Mouse (Mus musculus) left cerebral cortex, adult 9 months (tissue): ENCODE measurements around the gene Mmp27.

Experiments
- DNase-seq, 2 experiments: peaks; one replicate each; pipeline ENCODE4 v3.0.0; 2022; ENCODE audit warnings: low spot score in 2 of 2

Gene Mmp27

DNA sequence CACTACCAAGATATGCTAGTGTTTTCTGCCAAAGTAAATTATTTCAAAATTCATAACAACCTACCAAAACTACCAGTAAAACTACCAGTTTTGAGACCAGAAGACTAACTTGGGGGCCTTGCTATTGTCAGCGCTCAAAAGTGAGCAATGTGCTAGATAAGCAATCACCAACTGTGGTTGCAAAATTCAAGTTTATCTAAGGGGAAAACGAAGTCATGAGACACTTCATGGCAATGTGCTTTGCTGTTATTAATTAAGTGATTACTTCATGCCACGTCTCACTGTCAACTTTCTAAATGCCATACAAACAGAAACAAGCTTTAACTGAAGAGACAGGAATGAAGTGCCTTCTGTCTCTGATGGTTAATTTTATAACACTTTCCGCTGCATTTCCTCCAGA lies at the start of gene Mmp27:
Gene Mmp27, plus strand, starts transcription at position 235 of the 400 bp plus-strand sequence.
- no peak for DNase-seq

DNA sequence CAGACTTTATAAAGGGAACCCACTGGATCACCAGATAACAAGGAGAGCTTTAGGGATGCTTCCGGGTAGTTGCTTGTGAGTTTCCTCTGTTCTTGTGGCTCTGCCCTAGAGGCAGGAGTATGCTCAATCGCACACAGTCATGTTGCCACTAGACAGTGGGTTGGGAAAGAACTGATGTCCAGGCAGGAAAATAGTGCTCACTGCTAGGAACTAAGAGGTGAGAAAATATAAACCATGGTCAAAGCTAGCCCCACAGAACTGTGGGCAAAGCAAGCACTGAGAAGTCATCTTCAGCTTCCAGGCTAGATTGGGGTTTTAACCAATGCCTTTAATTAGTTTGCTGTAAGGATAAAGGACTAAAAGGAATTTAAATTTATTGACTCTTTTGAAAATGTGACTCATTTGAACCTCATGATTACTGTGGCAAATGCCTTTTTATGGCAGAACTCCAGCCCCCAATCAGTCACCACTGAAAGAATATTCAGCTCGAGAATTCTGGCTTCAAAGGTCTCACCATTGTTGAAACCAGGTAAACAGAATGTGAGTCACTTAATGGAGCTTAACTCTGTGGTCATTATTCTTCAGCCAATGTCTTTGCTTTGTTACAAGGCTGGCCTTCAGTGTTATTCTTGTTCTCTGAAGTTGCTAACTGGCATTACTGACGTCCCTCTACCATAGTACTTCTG lies 44.8 kb upstream of the Mmp27 start:
- no peak for DNase-seq

DNA sequence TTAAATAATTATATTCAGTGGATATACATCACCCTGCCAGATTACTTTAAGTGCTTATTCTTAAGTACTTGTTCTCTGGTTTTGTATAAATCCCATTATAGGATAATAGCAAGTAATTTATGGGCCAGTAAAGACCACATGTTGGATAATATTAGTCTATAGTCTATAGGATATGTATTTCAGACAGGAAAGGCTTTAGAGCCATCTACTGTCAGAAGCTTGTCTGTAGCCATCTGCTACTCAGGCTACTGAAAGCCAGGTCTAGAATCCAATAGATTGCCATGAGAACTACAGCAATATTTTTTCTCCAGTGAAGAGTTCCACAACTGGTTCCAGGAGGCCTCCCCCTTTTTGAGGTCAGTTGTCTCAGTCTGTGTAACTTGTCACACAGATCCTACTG lies 28.4 kb upstream of the Mmp27 start:
- no peak for DNase-seq

DNA sequence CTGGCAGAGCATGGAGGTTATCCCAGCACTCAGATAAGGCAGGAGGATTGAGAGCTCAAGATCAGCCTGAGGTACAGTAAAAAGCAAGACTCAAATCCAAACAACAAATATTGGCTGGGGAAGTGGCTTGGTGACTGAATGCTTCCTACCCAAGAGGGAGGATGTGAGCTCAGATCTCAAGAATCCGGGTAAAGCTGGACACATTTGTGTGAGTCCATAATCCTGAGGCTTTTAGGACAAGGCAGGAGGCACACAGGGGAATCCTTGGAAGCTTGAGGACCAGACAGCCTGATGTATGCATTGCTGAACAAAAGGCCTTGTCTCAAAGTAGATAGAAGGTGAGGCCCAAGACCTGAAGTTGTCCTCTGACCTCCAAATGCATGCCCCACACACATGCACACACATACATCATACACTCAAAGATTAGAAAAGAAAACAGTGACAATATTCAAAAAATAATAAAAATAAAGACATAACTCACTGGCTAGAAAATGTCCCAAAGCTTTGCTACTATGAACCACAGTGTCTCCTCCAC lies 26.2 kb upstream of the Mmp27 start:
- no peak for DNase-seq

DNA sequence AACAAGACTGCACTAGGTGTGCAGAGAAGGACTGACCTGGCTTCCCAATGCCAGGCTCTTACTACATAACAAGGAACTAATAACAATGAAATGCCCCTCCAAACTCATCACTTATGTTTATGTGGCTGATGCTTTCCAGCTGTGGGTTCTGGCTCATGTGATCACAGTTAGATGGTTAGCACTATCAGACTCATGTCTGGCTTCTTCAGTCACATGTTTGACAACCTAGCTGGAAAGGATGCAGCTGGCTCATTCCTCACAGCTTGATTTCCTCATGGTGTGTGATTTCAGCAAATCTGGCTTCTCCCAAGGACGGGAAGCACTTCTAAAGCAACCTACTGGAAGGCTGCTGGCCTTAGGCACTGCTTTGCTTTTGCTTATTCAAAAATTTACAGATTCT lies 25.7 kb upstream of the Mmp27 start:
- DNase-seq = no peak

DNA sequence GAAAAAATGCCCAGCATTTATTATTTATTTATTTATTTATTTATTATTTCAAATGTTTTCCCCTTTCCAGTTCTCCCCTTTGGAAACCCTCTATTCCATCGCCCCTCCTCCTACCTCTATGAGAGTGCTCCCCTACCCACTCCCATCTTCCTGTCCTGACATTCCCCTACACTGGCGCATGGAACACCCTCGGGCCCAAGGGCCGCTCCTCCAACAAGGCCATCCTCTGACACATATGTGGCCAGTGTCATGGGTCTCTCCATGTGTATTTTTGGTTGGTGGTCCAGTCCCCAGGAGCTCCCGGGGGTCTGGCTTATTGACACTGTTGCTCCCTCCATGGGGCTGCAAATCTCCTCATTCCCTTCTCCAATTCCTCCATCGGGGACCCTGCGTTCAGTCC lies 25.3 kb upstream of the Mmp27 start:
- DNase-seq = no peak

DNA sequence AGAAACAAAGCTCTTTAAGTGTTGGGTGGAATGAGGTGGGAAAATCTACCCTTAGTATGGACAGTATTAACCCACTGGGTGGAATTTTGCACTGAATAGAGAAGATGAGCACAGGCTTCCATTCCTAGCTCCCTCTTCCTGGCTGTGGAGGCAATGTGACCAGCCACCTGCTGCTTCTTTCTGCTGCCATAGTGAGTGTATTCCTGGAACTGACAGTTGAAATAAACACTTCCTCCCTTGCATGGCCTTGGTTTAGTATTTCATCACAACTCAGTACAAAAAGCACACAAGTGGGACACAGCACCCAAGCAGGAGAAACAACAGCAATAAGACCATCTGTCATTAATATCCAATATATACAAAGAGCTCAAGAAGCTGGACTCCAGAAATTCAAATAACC lies 19.3 kb upstream of the Mmp27 start:
- DNase-seq = no peak

DNA sequence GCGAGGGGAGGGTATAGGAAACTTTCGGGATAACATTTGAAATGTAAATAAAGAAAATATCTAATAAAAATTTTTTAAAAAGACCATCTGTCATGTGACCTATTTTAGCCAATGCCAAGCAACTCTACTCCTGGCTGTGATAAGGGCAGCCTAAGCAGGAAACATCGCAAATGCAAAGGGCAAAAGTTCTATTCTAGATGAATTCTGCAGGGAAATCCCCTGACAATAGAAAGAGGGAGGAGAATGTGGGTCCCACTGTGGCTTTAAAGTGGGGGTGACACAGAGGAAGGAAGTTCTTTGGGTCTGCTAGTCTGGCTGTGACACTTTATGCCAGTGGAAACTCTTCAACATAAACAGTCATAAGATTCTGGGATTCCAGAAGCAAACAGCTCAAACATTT lies 17.7 kb upstream of the Mmp27 start:
- no peak for DNase-seq

DNA sequence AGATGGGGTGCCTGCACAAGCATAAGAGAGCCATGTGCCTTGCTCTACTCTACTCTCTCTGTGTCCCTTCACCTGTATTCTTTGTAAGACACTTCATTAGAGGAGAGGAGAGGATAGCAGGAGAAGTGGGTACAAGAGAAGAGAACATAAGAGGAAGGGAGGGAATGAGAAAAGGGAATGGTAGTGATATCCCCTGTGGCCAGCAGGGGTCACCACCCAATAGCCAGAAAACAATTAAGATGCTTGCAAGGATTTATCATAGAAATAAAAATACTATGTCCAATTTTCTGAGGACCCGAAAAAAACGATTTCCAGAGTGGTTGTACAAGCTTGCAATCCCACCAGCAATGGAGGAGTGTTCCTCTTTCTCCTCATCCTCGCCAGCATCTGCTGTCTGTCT lies 16.8 kb upstream of the Mmp27 start:
- peak in 1 of 2 experiments; percentile 22 for DNase-seq

DNA sequence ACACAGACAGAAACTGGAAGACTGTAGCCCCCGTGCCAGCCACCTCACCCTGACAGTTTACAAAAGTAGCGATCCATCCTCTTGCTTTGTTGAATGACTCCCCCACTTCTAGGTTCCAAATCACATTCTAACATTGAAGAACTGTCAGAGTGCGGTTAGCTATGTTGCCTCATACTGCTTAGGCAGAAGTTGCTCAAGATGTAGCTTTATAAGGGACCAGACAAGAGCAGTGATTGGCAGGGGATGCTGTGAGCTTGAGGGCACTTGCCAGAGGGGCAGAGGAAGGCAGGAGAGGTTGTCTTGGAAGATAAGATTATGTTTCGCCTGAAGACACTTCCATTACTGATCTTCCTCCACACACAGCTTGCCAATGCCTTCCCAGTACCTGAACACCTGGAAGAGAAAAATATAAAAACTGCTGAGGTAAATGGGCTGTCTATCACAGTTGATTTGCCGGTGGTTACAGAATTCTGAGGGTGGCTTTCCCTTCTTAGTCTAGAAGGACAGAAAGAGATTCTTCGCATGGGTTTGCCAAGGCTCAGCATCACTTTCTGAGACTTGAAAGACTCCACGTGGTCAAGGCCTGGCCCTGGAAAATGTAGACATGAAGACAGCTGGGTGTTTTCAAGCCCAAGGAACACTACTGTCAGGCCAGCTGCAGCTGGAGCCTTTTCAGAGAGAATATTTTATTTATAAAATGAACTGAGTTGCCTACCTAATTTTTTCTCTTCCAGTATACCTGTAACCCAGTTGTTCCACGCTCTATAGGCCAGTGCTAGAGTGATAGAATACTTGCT lies 12.8 kb upstream of the Mmp27 start, which contains the start of gene Mmp8:
Gene Mmp8, plus strand, starts transcription at position 236 of the 797 bp plus-strand sequence.
- DNase-seq = no peak

DNA sequence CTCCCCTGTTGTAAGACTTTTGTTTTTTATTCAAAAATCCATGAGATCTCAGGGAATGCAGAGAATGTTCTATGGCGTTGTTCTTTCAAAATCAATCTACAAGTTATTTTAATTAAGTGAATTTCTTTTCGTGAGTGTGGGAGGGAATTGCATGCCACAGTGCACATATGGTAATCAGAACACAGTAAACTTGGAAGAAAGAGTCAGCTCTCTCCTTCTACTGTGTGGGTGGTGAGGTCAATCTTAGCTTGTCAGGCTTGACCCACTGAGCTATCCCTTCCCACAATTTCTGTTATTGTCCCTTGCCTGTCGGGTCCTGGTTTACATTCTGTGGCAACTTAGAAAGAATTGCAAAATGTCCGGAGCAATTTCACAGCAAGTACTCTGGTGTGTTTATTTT lies 11.2 kb upstream of the Mmp27 start:
- no peak for DNase-seq

DNA sequence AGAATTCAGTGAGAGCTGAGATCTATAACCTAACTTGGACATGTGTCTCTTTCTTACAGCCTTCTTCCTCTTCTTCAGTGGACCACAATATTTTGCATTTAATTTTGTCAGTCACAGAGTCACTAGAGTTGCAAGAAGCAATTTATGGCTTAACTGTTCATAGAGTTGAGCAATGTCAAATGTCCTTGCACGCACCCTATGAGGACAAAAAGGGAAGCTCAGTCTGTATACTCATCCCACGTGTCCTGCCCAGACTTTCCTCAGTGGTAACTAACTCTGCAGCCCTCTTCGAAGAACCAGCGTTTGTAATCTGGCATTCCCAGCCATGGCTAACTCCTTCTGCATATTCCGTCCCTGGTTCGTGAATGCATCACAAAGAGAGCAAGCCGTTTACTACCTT lies 3.8 kb upstream of the Mmp27 start:
- DNase-seq = no peak

DNA sequence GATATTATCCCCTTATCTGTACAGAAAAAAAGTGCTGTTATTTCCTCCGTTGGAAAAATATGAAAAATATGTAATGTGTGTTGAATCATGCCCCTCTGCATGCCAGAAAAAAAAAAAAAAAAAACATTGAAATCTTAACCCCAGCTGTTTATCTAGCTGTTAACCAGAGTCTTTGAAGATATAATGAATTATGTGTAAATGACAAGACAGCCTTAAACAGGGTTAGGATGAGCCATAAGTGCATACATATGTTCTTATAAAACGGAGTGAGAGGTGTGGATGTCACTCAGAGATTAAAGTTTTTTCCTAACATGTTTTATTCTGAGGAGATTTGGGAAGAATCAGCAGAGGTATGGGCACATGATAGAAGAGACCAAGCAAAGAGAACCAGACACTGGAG lies 3.3 kb upstream of the Mmp27 start:
- DNase-seq = no peak

DNA sequence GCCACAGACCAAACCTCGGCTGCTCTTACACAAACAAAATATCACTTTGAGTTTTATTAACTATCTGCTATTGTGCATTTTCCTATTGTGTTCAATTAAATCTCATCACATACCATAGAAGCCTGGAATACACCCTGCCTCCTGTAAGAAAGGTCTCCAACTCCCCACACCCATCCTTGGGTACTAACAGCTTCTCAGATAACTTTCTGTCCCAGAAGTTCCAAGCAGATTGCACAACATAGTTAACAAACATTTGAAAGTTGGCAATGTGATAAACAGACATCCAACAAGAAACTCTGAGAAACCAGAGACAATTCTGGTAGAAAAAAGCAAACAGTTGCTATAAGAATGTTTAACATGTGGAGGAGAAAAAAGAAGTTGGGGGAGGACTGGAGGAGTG lies 711 bp upstream of the Mmp27 start:
- no peak for DNase-seq

DNA sequence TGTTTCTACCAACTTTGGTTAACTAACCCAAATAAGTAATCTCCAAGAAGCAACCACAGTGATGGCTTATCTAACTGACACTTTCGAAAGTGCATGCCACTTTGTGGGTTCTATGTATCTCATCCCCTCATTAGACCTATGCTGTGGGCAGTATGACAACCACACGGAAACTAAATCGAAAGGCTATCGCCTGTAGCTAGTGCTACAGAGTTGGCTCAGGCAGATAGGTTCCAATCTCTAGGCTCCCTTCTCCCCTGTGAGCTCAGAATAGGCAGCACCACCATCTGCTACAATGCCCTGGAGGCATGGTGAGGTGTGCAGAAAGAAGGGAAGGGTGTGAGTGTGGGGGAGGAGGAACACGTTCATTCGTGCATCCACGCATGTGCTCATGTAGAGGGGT lies 992 bp downstream of the Mmp27 start:
- DNase-seq = no peak

DNA sequence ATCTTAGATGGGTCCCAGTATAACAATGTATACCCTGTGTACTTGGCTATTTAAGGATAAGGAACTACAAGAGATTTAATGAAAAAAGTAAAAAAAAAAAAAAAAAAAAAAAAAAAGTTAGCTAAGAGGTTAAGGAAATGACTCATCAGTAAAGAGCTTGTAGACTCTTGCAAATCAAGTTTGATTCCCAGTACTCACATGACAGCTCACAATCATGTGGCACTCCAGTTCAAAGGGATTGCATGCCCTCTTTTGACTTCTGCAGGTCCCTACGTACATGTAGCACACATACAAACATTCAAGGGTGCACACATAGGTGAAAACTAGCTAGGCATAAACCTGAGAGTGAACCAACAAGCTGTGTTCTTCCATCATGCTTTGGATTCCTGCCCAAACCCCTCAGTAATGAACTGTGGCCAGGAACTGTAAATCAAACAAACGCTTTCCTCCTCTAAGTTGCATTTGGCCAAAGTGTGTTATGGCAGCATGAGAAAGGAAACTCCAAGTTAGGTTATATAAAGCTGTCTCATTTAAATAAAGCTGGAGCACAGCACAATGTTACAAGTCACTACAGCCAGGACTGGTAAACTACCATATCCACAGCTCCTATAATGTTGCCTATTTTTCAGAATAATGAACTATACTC lies 1.6 kb downstream of the Mmp27 start:
- DNase-seq = no peak

DNA sequence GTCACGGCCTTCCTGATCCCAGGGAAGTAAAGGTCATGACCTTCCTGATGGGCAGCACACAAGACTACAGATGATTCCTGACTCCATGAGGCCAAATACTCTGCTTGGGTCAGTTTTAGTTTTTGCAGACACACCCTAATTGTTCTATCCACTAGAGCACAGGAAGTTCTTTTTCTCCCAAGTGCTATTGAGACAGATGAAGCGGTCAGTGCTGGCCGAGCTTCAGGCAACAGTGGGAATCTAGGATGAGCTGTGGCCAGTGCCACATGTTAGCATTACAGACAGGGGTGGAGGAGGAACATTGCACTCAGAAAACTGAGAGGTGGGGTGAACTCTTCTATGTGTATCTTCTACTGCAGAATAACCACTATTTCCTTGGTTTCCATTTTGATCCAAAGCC lies 4.3 kb downstream of the Mmp27 start:
- DNase-seq = no peak

DNA sequence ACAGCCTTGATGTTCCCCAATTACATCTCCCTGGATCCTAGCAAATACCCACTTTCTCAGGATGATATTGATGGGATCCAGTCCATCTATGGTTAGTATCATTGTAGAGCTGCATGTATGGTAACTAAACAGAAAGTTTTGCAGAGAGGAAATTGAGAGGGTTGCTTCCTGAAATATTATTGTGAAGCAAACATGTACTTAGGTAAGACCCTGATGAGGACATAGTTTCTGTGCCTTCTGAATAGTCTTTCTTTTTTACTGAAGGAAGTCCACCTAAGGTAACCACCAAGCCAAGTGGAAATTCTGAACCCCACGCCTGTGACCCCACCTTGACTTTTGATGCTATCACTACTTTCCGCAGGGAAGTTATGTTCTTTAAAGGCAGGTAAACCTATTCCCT lies 6.2 kb downstream of the Mmp27 start:
- no peak for DNase-seq

DNA sequence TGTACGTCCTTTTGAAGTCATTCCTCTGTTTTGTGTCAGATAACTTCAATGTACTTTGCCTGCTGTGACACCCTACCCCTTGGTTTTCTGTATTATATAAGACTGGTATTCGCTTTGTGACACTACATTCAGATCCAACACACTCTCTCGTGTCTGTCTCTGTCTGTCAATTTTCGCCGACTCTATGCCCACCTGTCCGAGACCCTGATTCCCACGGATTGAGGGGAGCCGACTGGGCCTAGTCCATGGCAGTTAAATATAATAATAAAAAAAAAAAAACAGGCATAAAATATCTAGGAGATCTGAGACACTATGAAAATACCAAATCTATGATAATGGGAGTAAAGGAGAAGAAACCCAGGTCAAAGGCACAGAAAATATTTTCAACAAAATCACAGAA lies 18.9 kb downstream of the Mmp27 start:
- DNase-seq = no peak

DNA sequence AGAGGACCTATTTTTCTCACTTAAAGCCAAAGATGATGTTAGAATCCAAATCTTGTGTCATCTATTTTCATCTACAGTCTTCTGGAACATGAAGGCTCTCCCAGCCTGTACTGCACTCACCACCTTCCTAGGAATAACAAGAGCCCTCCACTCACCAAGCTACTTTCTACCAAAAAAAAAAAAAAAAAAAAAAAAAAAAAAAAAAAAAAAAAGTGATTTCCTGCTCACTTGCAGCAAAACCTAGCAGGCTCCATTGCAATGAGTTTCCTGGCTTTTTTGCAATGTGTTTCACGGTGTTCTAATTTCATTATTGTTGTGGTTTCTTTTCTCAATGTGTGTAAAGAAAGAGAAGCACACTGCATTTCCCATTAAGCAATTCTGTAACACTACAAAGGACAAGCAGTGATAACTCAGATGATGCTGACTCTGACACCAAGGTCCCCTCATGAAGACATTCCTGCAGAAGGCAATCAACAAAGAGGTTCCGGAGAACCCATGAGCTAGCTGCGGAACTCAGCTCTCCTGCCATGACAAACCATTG lies 22.1 kb downstream of the Mmp27 start:
- no peak for DNase-seq

DNA sequence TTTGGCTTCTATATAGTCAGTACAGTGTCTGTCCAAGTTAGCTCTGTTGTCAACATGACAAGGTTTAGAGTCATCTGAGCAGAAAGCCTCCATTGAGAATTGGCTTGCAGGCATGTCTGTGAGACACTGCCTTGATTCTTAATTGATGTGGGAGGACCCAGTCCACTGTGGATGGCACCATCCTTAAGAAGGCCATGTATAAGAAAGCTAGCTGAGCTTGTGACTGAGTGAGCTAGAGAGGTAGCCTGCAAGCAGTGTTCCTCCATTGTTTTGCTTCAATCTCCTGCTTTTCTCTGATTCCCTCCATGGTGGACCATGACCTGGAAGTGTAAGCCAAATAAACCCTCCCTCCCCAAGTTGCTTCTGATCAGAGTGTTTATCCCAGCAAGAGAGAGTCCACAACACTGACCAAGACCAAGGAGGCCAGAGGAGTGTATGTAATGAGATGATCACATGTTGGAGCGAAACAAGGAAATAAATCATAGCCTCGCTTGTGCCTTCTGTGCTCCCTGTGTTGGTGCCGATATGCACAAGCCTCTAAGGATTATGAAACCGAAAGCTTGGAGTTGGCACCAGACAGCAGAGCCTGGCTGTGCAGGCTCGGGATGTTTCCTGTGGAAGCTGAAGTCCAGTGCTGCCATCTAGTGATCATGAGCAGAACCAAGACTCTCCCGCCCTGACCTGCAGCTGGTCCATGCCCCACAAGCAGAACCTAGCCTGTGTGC lies 23.8 kb downstream of the Mmp27 start:
- DNase-seq = peak; percentile 62 to 89
